Mouse (Mus musculus) c-Kit-positive CD71-positive TER-119-negative erythroid progenitor cells, embryonic 14.5 days (primary cell): ENCODE measurements at regions not wholly inside any gene's neighbourhood (a gene's known extent, or its start where the extent isn't known, plus 50 kb on each side); places are given as distances from the start of the nearest gene placed in this dataset.

ENCODE experiments used
- DNase-seq: peaks from one replicate; pipeline ENCODE4 v3.0.0-alpha.2; 2013; ENCODE audit warnings: low read depth

DNA sequence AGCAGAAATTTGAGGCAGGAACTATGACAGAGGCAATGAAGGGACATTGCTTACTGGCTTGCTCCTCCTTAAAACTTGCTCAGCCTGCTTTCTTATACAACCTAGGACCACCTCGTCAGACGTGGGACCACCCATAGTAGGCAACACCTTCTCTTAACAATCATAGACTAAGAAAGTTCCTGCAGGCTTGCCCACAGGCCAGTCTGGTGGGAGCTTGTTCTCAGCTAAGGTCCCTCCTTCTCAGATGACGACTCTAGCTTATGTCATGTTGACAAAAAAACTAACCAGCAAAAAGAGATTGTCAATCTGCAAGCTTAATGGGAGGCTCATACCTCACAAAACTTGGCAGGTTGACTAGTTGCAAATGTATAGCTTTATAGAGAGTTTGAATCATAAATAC lies 56.5 kb upstream of the Lsm6 start:
- no peak for DNase-seq

DNA sequence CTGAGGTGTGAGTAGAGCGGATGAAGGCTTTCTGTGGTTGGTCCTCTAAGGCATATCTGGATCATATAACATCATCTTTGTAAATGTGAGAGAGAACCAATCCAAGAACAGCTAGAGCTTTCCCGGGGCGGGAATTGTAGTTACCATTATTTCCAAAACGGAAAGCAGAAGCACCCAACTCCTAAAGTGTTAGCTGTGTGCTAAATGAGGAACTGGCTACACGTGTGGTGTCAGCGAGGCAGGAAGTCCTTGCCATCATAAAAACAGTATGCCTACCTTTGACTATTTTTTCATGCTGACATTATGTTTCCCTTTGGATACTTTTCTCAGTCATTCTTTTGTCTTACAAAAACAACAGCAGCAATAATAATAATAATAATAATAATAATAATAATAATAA lies 68.8 kb upstream of the Lsm6 start:
- DNase-seq, result no peak

DNA sequence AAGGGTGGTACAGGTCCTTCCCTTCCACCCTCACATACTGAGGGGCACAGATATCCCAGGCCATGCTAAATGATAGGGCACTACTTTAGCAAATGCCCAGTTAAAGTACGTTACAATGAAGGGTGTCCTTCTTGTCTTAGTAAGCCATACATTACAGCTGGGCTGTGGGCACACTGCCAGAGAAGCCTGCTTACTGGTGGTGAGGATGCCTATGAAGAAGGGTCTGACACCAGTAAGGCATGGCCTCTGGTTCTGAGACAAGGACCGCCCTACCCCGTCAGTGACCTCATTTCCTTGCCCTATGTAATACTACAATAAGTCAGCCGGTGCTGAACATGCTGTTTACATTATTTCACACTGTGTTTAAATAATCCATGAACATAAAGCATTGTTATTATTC lies 69.6 kb upstream of the Lsm6 start:
- no peak for DNase-seq

DNA sequence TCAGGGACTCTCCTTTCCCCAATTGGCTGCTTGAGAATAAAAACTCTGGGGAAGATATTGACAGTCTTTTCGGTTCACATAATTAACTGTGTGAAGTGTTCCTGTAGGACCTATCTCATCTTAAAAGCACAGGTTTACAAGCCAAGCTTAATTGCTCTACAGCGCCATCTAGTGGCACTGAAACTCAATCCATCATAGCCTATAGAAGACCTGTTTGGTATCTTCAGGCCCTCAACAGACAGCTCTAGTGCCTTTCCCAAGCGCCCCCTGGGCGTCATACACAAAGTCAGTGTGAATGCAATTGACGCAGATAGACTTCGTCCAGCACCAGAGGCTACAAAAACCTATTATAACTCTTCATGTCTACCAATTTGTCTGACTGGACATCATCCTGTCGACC lies 78.9 kb upstream of the Lsm6 start:
- DNase-seq, result peak; percentile 58

DNA sequence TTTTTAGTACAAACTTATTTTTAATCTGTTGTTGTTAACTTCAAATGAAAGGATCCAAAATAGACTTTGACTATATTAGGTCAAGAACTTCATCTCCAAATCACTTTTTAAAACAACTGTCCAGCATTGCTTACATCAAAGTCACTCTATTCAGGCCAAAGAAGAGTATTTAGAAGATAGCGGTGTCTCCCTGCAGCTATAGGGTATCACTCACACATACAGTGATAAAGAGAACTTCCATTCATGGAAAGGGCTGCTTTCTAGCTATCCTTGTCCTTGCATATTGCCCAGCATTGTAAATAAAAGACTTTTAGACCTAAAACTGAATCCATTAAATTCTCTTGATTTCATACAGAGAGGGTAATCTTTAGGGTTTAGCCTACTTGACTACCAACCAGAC lies 82.1 kb upstream of the Lsm6 start:
- DNase-seq, result no peak

DNA sequence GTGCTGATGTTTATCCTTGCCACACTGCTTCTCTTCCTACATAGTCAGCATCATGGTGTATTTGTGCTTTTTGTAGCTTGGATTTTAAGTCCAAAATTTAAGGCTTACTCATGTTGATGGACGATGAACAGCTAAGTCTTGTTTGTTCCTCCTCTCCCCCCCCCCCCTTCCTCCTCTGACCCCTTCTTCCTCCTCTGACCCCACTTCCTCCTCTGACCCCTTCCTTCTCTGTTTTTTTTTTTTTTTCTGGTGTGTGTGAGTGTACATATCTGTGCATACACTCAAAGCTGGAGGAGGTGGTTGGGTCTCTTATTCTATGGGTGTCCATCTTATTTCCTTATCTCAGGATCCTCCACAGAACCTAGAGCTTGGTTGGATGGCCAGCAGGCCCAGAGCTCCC lies 87.0 kb upstream of the Lsm6 start:
- DNase-seq, result no peak

DNA sequence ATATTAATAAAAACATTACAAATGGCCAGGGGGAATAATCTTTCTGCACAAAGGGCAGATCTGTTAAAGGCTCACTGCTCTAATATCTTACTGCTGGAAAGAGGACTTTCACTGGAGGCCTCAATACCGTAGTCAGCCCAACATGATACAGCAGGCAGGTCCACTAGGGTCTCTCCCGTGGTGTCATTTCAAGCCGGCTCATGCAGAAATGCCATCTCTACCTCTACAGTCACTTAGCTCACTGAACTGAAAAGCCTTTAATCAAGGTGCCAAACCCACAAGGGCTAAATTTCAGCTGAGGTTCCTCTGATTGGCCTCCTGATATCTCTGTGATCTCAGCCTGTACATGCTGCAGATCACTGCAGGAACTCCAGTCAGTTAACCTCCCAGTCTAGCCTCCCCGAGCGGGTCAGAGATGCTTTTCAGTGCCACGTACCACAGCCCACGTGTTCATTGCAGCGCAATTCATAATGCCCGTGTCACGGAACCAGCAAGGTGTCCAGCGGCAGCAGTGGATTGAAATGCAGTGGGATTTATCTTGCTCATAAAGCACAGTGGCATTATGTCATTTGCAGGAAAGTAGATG lies 90.4 kb upstream of the Lsm6 start:
- no peak for DNase-seq

DNA sequence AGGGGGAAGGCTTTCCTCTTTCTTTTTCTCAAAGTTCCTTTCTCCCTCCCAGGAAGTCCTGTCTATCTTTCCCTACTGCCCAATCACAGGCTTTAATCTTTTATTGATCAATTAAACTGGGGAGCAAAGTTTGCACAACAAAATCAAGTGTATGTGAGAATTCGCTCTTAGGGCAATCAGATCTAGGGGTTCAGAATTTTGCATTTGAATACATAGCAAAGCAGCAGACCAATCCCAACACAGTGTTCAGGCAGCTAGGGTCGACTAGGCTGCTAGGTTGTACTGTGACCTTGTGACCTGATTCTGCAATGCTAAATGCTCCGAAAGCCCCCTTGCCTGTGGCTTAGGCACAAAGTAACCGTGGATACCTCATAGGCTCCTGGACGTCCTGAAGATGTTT lies 91.5 kb upstream of the Lsm6 start:
- DNase-seq, result no peak

DNA sequence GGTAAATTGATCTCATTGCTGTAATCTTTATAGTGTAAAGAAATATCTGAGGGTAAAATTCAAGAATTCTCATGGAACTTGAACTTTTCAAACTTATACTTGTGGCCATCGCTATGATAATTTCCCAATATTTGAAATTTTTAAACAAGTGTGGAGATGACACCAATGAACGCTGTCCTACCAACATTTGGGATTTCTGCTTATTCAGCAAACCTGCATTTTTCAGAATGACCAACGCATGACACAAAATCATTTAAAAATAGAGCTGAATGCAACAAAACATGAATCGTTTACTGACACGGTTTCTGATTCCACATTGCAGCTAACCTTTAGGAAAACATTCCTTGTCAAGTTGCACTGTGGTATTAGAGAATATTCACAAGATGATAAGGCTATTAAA lies 92.9 kb upstream of the Lsm6 start:
- no peak for DNase-seq

DNA sequence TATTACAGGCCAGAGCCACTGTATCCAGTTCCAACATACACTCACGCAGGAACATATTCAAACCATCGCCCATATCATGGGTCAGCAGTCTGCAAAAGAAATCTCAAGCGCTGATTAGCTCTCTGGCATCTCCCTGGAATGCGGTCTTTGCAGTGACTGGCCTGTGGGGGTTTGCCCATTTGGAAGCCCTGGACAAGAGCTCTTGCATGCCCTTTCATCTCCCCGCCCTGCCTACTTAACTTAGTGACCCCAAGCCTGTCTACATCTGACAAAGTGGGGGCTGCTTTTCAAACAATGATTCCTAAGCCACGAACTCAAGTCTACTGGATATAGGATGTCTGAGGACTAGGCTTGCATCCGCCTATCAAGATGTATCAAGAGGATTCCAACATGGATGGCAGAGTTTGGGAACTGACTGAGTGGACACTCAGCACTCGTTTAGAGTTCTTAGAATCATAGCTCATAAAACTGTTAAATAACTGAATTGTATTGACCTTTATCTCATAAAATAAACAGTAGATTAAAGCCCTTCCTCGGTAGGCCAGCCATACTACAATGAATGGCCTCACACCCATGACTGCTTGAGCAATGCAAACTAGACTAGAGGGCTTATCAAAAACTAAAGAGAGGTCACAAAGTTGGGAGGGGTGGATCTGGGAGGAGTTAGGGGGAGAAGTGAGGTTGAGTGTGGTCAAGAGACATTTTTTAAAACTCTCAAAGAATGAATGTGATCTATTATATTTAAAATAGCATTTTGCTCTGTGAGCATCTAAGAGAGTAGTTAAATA lies 97.4 kb upstream of the Zfp827 start:
- no peak for DNase-seq

DNA sequence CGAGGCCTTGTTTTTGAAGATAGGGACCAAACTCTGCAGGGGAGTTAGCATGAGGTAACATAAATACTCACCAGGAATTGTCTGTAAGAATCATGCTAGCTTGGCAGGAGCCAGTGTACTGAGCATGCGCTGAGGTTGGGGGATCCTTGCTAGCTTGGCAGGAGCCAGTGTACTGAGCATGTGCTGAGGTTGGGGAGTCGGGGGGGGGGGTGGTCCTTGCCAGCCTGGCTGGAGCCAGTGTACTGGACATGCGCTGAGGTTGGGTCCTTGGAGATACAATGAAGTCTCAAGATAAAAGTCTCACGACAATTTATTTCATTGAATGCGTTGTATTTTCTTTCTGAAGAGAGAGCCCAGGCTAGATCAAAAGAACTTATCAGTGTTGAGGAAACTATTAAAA lies 96.2 kb upstream of the Zfp827 start:
- DNase-seq, result no peak

DNA sequence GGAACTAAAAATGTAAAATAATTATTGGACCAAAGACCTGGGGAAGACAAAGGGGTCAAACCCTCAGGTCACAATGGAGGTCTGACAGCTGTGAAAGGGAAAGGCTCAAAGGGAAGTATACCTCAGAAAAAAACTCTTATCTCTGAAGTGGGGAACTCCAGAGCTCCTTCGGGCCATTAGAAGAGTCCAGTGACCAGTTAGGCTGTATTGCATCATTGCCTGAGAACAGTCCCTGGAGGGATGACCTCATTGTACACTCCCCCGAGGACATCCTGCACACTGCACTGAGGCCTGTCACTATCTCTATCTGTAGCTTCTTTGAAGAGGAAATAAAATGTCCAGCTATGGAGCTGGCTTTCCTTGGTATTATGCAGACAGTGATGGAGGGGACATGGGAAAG lies 88.2 kb upstream of the Zfp827 start:
- no peak for DNase-seq

DNA sequence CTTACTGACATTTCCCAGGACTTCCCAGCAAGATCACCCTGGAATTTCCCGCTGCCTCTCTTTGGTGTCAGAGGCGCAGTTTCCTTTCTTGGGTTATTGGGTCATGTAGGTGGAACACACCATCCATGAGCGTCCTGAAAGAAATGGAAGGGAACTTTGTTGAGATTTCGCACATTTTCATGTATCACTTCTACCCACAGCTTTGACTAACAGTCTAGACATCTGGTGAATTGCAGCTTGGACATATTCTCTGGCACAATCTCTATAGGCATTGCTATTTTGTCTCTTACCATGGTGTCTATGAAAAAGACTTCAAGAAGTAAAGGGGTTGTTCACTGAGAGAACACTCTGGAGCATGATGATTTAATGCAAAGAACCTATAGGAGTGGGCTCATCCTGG lies 86.7 kb upstream of the Zfp827 start:
- DNase-seq, result no peak

DNA sequence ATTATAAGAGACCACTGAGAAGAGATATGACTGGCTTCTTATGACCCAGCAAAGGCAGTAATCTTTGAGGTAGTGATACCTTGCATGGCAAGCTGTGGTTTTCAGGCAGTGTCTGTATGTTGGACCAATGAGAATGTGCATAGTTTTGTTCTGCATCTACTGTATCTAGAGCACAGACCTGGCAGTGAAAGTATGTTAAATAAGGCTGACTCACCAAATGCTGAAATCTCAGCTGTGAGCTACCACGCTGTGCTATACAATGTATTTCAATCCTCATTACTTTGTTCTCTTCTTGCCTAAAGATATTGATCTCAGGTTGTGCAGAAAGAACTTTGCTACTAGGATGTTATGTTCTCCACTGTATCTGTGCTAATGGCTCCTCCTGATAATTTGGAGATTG lies 83.9 kb upstream of the Zfp827 start:
- no peak for DNase-seq

DNA sequence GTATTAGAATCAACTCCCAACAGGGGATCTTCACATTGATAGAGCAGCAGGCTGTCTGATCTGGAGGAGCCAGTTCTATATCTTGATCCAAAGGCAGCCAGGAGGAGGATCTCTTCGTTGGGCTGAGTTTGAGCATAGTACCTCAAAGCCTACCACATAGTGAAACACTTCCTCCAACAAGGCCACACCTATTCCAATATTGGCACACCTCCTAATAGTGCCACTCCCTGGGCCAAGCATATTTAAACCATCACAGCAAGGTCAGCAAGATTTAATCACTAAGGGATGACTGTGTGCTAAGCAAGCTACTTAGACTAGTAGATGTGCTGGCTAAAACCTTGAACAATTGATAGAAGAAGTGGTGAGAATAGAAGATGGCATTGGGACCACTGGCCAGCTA lies 82.6 kb upstream of the Zfp827 start:
- no peak for DNase-seq

DNA sequence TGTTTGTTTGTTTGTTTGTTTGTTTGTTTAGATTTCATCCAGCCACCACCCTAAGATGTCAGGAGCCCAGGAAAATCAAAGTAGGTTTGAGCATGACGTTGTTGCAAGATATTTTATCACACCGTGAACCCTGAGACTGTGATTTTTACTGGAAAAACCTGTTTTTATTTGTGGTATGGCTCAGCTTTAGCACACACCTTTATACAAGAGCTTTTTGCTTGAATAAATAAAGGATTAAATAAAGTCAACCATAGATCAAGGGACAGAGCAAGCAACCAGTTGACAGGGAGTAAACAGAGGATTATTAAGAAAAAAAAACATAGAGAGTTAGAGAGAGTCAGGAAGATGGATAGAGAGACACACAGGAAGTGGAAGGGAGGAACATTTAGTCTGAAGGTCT lies 82.2 kb upstream of the Zfp827 start:
- DNase-seq, result no peak

DNA sequence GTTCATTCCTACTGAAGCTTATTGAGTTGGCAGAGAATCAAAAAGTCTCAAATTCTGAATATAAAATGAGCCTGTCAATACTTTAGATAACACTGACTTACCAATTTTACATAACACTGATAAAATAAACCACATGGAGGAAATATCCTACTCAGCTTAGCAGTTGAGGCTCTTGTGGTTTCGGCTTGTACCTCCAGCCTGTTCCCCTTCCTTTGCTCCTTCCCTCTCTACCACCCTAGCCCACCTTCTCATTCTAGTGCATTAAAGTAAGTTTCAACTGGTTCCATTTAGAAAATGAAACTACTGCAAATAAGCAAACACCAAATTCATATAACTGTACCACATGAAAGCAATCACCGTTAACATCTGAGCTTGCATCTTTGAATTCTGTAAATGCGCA lies 53.2 kb upstream of the Zfp827 start:
- no peak for DNase-seq
